Mouse (Mus musculus) CD4-positive, CD25-positive, alpha-beta regulatory T cell (primary cell): ENCODE measurements around the gene Crhr2. TPM values are rescaled to one million over a fixed set of nuclear protein-coding genes. Genes with fewer than 3 reads are reported as not detected.

Source experiments
- polyA plus RNA-seq: library from polyadenylated mRNA; unstranded; fragments of 100-300 nt; shearing (Covaris generic); gene quantifications from one replicate; pipeline ENCODE4 v1.2.1, GENCODE M21; 2017

Crhr2 gene
- 0.11 TPM for polyA plus RNA-seq

GRCm38 (mm10) chr6:55132794-55133193 is at the start of gene Crhr2:
Crhr2 (minus strand) TSS chr6:55133016.

GRCm38 (mm10) chr6:55174741-55175181 is 41.9 kb upstream of the Crhr2 start, which contains the start of gene Inmt:
Inmt (minus strand) TSS chr6:55175043.

Other genes starting within 250 kb of the Crhr2 start
- 64.8 TPM for gene Nod1, start 160.4 kb downstream of the Crhr2 start, polyA plus RNA-seq
- 32.1 TPM for gene Ggct, start 140.1 kb downstream of the Crhr2 start, polyA plus RNA-seq
- gene Gars, start 95.0 kb downstream of the Crhr2 start, polyA plus RNA-seq, result 102 TPM
- not detected for gene Inmt, start 42.0 kb upstream of the Crhr2 start, polyA plus RNA-seq
- 0.12 TPM for gene Mindy4, start 70.4 kb upstream of the Crhr2 start, polyA plus RNA-seq
- 0.11 TPM for gene Aqp1, start 203.4 kb upstream of the Crhr2 start, polyA plus RNA-seq
- gene Ghrhr, start 243.3 kb upstream of the Crhr2 start, polyA plus RNA-seq, result not detected